Mouse (Mus musculus) cerebellum, postnatal 4 days (tissue): ENCODE data around the gene Spcs1.

Source experiments
- DNase-seq, 2 experiments: peaks; one replicate each; pipeline ENCODE4 v3.0.0; 2022; ENCODE audit warnings: low spot score in 2 of 2, mixed read lengths in 1 of 2

Gene Spcs1

GRCm38 (mm10) chr14:30949986-30950385 lies 51.5 kb downstream of the Spcs1 start:
- no peak for DNase-seq
